Comparison of ENCODE assay signal across 21 mouse cellular contexts in genomic region chr1:93217530-93217929, GRCm38 (mm10). TPM values are rescaled to one million over a fixed set of nuclear protein-coding genes. Genes with fewer than 3 reads are reported as not detected.
DNase-seq lines count a peak whose midpoint lies in the region; ATAC-seq and TF ChIP-seq lines count a peak whose summit lies in the region.
"Had no signal": no experiment of that assay in that cellular context is flagged by ENCODE, and none has a peak within 500 bp of the region (broad histone marks: within the 10 kb centered on the region; RNA-seq: fewer than 3 reads in every experiment).

No protein-coding gene starts in this region.

- peaks cover 11% of the 10 kb centered on the region for H3K4me1 ChIP-seq in lung, embryonic 16.5 days (replicated peaks; ENCODE audit: control insufficient read depth, insufficient read depth, low read length)
- peaks cover 73% of the 10 kb centered on the region for H3K4me1 ChIP-seq in embryonic facial prominence, embryonic 10.5 days
- H3K4me1 ChIP-seq in limb, embryonic 14.5 days (ENCODE audit: control insufficient read depth, insufficient read depth, low read length), result peaks cover 62% of the 10 kb centered on the region

- H3K9ac ChIP-seq in lung, embryonic 16.5 days (ENCODE audit: low read length), result no peak overlapping the region
- H3K9ac ChIP-seq in limb, embryonic 14.5 days (ENCODE audit: low read depth, low read length, severe bottlenecking), result no peak overlapping the region
- H3K9ac ChIP-seq: embryonic facial prominence, embryonic 12.5 days; heart, embryonic 13.5 days; liver, embryonic 14.5 days had no signal

- no peaks in the 10 kb centered on the region for H3K27me3 ChIP-seq in lung, embryonic 16.5 days (ENCODE audit: control insufficient read depth, insufficient read depth, low read depth, low read length)
- H3K27me3 ChIP-seq in embryonic facial prominence, embryonic 10.5 days (replicated peaks; ENCODE audit: low read depth, poor library complexity, severe bottlenecking), result 0 out of 2 replicates have a peak, but pooled peaks cover 11% of the 10 kb centered on the region
- H3K27me3 ChIP-seq in limb, embryonic 14.5 days (ENCODE audit: control insufficient read depth, insufficient read depth, low read length), result no peaks in the 10 kb centered on the region
- H3K27me3 ChIP-seq: embryonic facial prominence, embryonic 12.5 days had no signal

- no peak for TF ChIP-seq POLR2A in limb, embryonic 14.5 days (IDR thresholded peaks at IDR 0.05; ENCODE audit: borderline replicate concordance, extremely low read depth, insufficient read depth, insufficient read length)

- H3K27ac ChIP-seq in lung, embryonic 16.5 days (ENCODE audit: low read length), result no peak overlapping the region
- H3K27ac ChIP-seq in embryonic facial prominence, embryonic 10.5 days (replicated peaks), result peak overlapping the region; percentile 27
- H3K27ac ChIP-seq in limb, embryonic 14.5 days (replicated peaks; ENCODE audit: low read depth, low read length), result 0 out of 2 replicates have a peak overlapping the region, but pooled peaks have one; percentile 26
- H3K27ac ChIP-seq: embryonic facial prominence, embryonic 12.5 days; heart, embryonic 13.5 days; liver, embryonic 14.5 days had no signal

- no peaks in the 10 kb centered on the region for H3K36me3 ChIP-seq in lung, embryonic 16.5 days (ENCODE audit: control insufficient read depth, insufficient read depth, low read length)
- H3K36me3 ChIP-seq in embryonic facial prominence, embryonic 10.5 days (replicated peaks), result no peaks in the 10 kb centered on the region
- H3K36me3 ChIP-seq in limb, embryonic 14.5 days (ENCODE audit: control insufficient read depth, insufficient read depth, low read length), result no peaks in the 10 kb centered on the region
- H3K36me3 ChIP-seq: embryonic facial prominence, embryonic 12.5 days; heart, embryonic 13.5 days had no signal

- no peaks in the 10 kb centered on the region for H3K9me3 ChIP-seq in lung, embryonic 16.5 days (ENCODE audit: control insufficient read depth, low read length)
- no peaks in the 10 kb centered on the region for H3K9me3 ChIP-seq in embryonic facial prominence, embryonic 10.5 days
- H3K9me3 ChIP-seq in limb, embryonic 14.5 days (ENCODE audit: control insufficient read depth, low read length), result no peaks in the 10 kb centered on the region
- H3K9me3 ChIP-seq: embryonic facial prominence, embryonic 12.5 days; heart, embryonic 13.5 days had no signal

- WGBS in lung, embryonic 16.5 days, result 58% methylated on average over 7 of the region's 7 CpGs
- 36% methylated on average over 7 of the region's 7 CpGs for WGBS in embryonic facial prominence, embryonic 10.5 days
- WGBS in limb, embryonic 14.5 days, result 33% methylated on average over 7 of the region's 7 CpGs

- 0 out of 2 replicates have a peak, but pooled peaks have one; percentile 4 for ATAC-seq in lung, embryonic 16.5 days (ENCODE audit: low read depth)
- ATAC-seq in limb, embryonic 14.5 days (ENCODE audit: low FRiP score, low read depth), result no peak
- ATAC-seq: forebrain, embryonic 14.5 days had no signal

- intact Hi-C loops in heart, postnatal 10 days (cut with DNase I), result no loop called here

- no peak overlapping the region for H3K4me3 ChIP-seq in lung, embryonic 16.5 days (ENCODE audit: low read length)
- no peak overlapping the region for H3K4me3 ChIP-seq in embryonic facial prominence, embryonic 10.5 days
- no peak overlapping the region for H3K4me3 ChIP-seq in limb, embryonic 14.5 days (replicated peaks; ENCODE audit: low read length)
- H3K4me3 ChIP-seq: embryonic facial prominence, embryonic 12.5 days; erythroblast, embryonic 14.5 days; heart, embryonic 13.5 days had no signal

- peak; percentile 53 to 54 for DNase-seq in heart, postnatal 10 days
- DNase-seq in heart, adult 9 months (ENCODE audit: low spot score in 2 of 2), result no peak
- DNase-seq in lung, postnatal 4 days, result no peak
- DNase-seq in embryonic facial prominence, embryonic 10.5 days (ENCODE audit: low spot score), result no peak
- no peak for DNase-seq in limb, embryonic 14.5 days (ENCODE audit: low spot score)
- no peak for DNase-seq in testis, postnatal 14 days (ENCODE audit: low spot score)
- DNase-seq: adrenal gland, adult 8-10 months; cerebellum, adult 9-10 months; gastrocnemius, postnatal 25 days; lung, postnatal 14 days; retina, postnatal 1 day; thymus, postnatal 14 days had no signal

- H3K4me2 ChIP-seq in lung, embryonic 16.5 days (ENCODE audit: low read depth, low read length), result no peak overlapping the region
- H3K4me2 ChIP-seq in limb, embryonic 14.5 days (replicated peaks; ENCODE audit: low read depth, low read length, severe bottlenecking), result no peak overlapping the region
- H3K4me2 ChIP-seq: embryonic facial prominence, embryonic 12.5 days; heart, embryonic 13.5 days had no signal

RNA-seq across cellular contexts. Expression of gene Sned1, which starts 18.1 kb away (rescaled TPM):
- total RNA-seq in heart, postnatal 10 days (2021), result 10 to 100 TPM; 11.4 to 17.6 TPM
- 20.2 and 22.6 TPM in 2 replicates for polyA plus RNA-seq in lung, embryonic 16.5 days (2015; fragmentation: Nextera tagmentation; extraction: Ambion mirVana)
- 6.5 and 9.6 TPM in 2 replicates for polyA plus RNA-seq in embryonic facial prominence, embryonic 10.5 days (2016; fragmentation: Nextera tagmentation; extraction: Ambion mirVana)
- 52.0 and 65.8 TPM in 2 replicates for polyA plus RNA-seq in limb, embryonic 14.5 days (2012; rRNA removed)
- 20.6 and 21.8 TPM in 2 replicates for polyA plus RNA-seq in limb, embryonic 14.5 days (2014; fragmentation: Nextera tagmentation; extraction: Ambion mirVana)
- polyA plus RNA-seq: erythroblast, embryonic 14.5 days had no signal

RNA-seq across cellular contexts. Expression of gene Crocc2, which starts 49.0 kb away (rescaled TPM):
- under 1 TPM; 0.19 to 0.37 TPM for total RNA-seq in heart, postnatal 10 days (2021)
- polyA plus RNA-seq in lung, embryonic 16.5 days (2015; fragmentation: Nextera tagmentation; extraction: Ambion mirVana), result 4.9 and 5.1 TPM in 2 replicates
- polyA plus RNA-seq in embryonic facial prominence, embryonic 10.5 days (2016; fragmentation: Nextera tagmentation; extraction: Ambion mirVana), result 0.19 and 0.20 TPM in 2 replicates
- 0.39 and 0.46 TPM in 2 replicates for polyA plus RNA-seq in limb, embryonic 14.5 days (2012; rRNA removed)
- 0.17 and 0.51 TPM in 2 replicates for polyA plus RNA-seq in limb, embryonic 14.5 days (2014; fragmentation: Nextera tagmentation; extraction: Ambion mirVana)
- total RNA-seq: common myeloid progenitor, adult 5-6 weeks; gastrocnemius, postnatal 25 days had no signal
- polyA plus RNA-seq: erythroblast, embryonic 14.5 days had no signal

RNA-seq across cellular contexts. Expression of gene 2310007B03Rik, which starts 56.8 kb away (rescaled TPM):
- total RNA-seq in heart, postnatal 10 days (2021), result not detected
- polyA plus RNA-seq in lung, embryonic 16.5 days (2015; fragmentation: Nextera tagmentation; extraction: Ambion mirVana), result 23.0 and 26.0 TPM in 2 replicates
- 0.87 and 1.5 TPM in 2 replicates for polyA plus RNA-seq in embryonic facial prominence, embryonic 10.5 days (2016; fragmentation: Nextera tagmentation; extraction: Ambion mirVana)
- polyA plus RNA-seq in limb, embryonic 14.5 days (2012; rRNA removed), result 2.9 and 4.2 TPM in 2 replicates
- 6.9 and 9.0 TPM in 2 replicates for polyA plus RNA-seq in limb, embryonic 14.5 days (2014; fragmentation: Nextera tagmentation; extraction: Ambion mirVana)
- total RNA-seq: adrenal gland, adult 8-10 months; common myeloid progenitor, adult 5-6 weeks; gastrocnemius, postnatal 25 days; layer of hippocampus, adult 8-10 months; left cerebral cortex, postnatal 25 days had no signal
- polyA plus RNA-seq: erythroblast, embryonic 14.5 days had no signal

Comparison
In these comparisons a context has a peak if more than half of its experiments do, and no peak if none do; other contexts are left out.
1. DNase-seq: peak in heart, postnatal 10 days (2 of 2); none in heart, adult 9 months (0 of 2), lung, postnatal 4 days (0 of 2), embryonic facial prominence, embryonic 10.5 days (single experiment), limb, embryonic 14.5 days (single experiment) and testis, postnatal 14 days (single experiment).